Mouse (Mus musculus) limb, embryonic 11.5 days (tissue): ENCODE results near the gene Olfr1396. TPM values are rescaled to one million over a fixed set of nuclear protein-coding genes. Genes with fewer than 3 reads are reported as not detected.

Experiments
- polyA plus RNA-seq: library from polyadenylated mRNA; unstranded; fragments of >200 nt; fragmentation: Nextera tagmentation; extraction: Ambion mirVana; gene quantifications from 2 replicates; pipeline ENCODE4 v1.2.1, GENCODE M21; 2014

Olfr1396 gene
- polyA plus RNA-seq, 1 experiment from 2014 or later = not detected

Other genes with a start within 250 kb of the Olfr1396 start
- gene Irgm1, start 243.2 kb downstream of the Olfr1396 start, polyA plus RNA-seq = 1.1 and 1.7 TPM in 2 replicates
- 0.34 TPM in 1 of 2 replicates, not detected in the other for gene Gm5431, start 212.7 kb downstream of the Olfr1396 start, polyA plus RNA-seq
- gene Psme2b, start 168.7 kb downstream of the Olfr1396 start, polyA plus RNA-seq = 0.91 and 2.0 TPM in 2 replicates
- not detected in 2 replicates for gene Olfr56, start 136.0 kb downstream of the Olfr1396 start, polyA plus RNA-seq
- 0.12 TPM in 1 of 2 replicates, not detected in the other for gene 9930111J21Rik1, start 135.5 kb downstream of the Olfr1396 start, polyA plus RNA-seq
- not detected in 2 replicates for gene Gm12185, start 122.6 kb downstream of the Olfr1396 start, polyA plus RNA-seq
- gene Tgtp1, start 120.7 kb downstream of the Olfr1396 start, polyA plus RNA-seq = not detected in 2 replicates
- 0.03 and 0.17 TPM in 2 replicates for gene 9930111J21Rik2, start 63.6 kb downstream of the Olfr1396 start, polyA plus RNA-seq
- gene Tgtp2, start 50.7 kb downstream of the Olfr1396 start, polyA plus RNA-seq = not detected in 2 replicates
- 0.51 and 0.61 TPM in 2 replicates for gene Ifi47, start 38.3 kb downstream of the Olfr1396 start, polyA plus RNA-seq
- not detected in 2 replicates for gene Olfr1395, start 27.4 kb upstream of the Olfr1396 start, polyA plus RNA-seq
- gene Olfr1394, start 39.5 kb upstream of the Olfr1396 start, polyA plus RNA-seq = not detected in 2 replicates
- gene Btnl9, start 72.3 kb upstream of the Olfr1396 start, polyA plus RNA-seq = 0.88 and 0.91 TPM in 2 replicates
- gene Zfp62, start 88.4 kb upstream of the Olfr1396 start, polyA plus RNA-seq = 54.1 and 58.0 TPM in 2 replicates
- gene Mgat1, start 129.3 kb upstream of the Olfr1396 start, polyA plus RNA-seq = 33.8 and 41.1 TPM in 2 replicates
- 0.06 TPM in 1 of 2 replicates, not detected in the other for gene Olfr1393, start 163.4 kb upstream of the Olfr1396 start, polyA plus RNA-seq
- not detected in 2 replicates for gene Olfr1392, start 170.4 kb upstream of the Olfr1396 start, polyA plus RNA-seq
- not detected in 2 replicates for gene Olfr10, start 189.9 kb upstream of the Olfr1396 start, polyA plus RNA-seq
- gene Olfr1391, start 207.9 kb upstream of the Olfr1396 start, polyA plus RNA-seq = not detected in 2 replicates
- gene Olfr1390, start 220.3 kb upstream of the Olfr1396 start, polyA plus RNA-seq = not detected in 2 replicates